In the genomic region with DNA sequence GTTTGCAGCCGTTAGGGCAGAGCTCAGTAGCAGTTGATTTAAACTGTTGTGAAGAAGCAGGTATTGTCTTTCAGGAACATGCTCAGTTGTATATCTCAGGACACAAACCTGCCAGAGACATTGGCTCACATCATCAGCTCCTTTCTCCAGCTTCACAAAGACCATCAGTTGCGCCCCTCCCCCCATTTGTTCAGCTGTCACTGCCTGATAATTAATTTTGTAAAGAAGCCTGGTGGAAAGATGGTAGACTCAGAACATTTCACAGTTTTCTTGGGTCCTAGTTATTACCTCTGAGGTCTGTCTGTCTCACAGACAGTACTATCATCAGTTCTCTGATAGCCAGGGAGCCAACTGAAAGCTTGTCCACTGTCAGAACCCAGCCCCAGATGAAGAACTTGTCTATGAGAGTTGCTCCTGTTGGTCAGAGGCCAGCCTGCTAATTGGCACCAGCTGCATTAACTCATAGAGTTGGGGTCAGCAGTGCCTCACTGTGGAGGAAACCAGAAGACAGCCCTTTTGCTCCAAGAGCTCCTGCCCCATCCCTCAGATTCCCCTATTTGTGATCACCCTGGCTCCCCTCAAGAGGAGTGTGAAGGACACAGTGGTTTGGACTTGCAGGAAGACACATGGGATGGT, we compare ENCODE assay signal across 12 mouse cellular contexts.
DNase-seq lines count a peak whose midpoint lies in the region; ATAC-seq and TF ChIP-seq lines count a peak whose summit lies in the region.
"Had no signal": no experiment of that assay in that cellular context is flagged by ENCODE, and none has a peak within 500 bp of the region (broad histone marks: within the 10 kb centered on the region; RNA-seq: fewer than 3 reads in every experiment).

No protein-coding gene starts in this region.

- peak; percentile 37 for DNase-seq in gastrocnemius, adult 2 months
- DNase-seq in gastrocnemius, postnatal 36 days, result no peak
- peak; percentile 26 to 45 for DNase-seq in lung, postnatal 4 days
- no peak for DNase-seq in lung, adult 18-20 months
- no peak for DNase-seq in urinary bladder, postnatal 25 days (ENCODE audit: low spot score)
- DNase-seq in thymus, postnatal 14 days, result no peak
- DNase-seq: layer of hippocampus, postnatal 36 days had no signal

- H3K27me3 ChIP-seq in forebrain, embryonic 16.5 days (replicated peaks; ENCODE audit: control insufficient read depth, insufficient read depth, low read length), result no peaks in the 10 kb centered on the region
- H3K27me3 ChIP-seq: embryonic facial prominence, embryonic 13.5 days; lung, embryonic 15.5 days; neural tube, embryonic 12.5 days had no signal

- ATAC-seq in forebrain, embryonic 16.5 days, result peak; percentile 22
- peak; percentile 37 for ATAC-seq in megakaryocyte-erythroid progenitor cell, adult 5-6 weeks (replicated peaks; ENCODE audit: low FRiP score, low TSS enrichment, poor library complexity, severe bottlenecking)

- no peak overlapping the region for H3K4me3 ChIP-seq in gastrocnemius, adult 2 months
- H3K4me3 ChIP-seq in forebrain, embryonic 16.5 days (replicated peaks; ENCODE audit: low read length), result no peak overlapping the region
- H3K4me3 ChIP-seq: embryonic facial prominence, embryonic 13.5 days; lung, embryonic 15.5 days; neural tube, embryonic 12.5 days had no signal

- no peaks in the 10 kb centered on the region for H3K9me3 ChIP-seq in forebrain, embryonic 16.5 days (ENCODE audit: control insufficient read depth, low read length)
- H3K9me3 ChIP-seq: embryonic facial prominence, embryonic 13.5 days; lung, embryonic 15.5 days; neural tube, embryonic 12.5 days had no signal

- H3K9ac ChIP-seq in forebrain, embryonic 16.5 days (replicated peaks; ENCODE audit: low read depth, low read length), result no peak overlapping the region
- H3K9ac ChIP-seq: embryonic facial prominence, embryonic 13.5 days; lung, embryonic 15.5 days; neural tube, embryonic 12.5 days had no signal

- peaks cover 33% of the 10 kb centered on the region for H3K4me1 ChIP-seq in forebrain, embryonic 16.5 days (replicated peaks; ENCODE audit: control insufficient read depth, insufficient read depth, low read length)

- WGBS in forebrain, embryonic 16.5 days, result 42% methylated on average over 2 of the region's 2 CpGs

- H3K27ac ChIP-seq in gastrocnemius, adult 2 months, result no peak overlapping the region
- peak overlapping the region; percentile 8; the same call in 1 of the 2 replicates for H3K27ac ChIP-seq in forebrain, embryonic 16.5 days (ENCODE audit: low read length)
- H3K27ac ChIP-seq: lung, embryonic 15.5 days; neural tube, embryonic 12.5 days had no signal

- no peak overlapping the region for H3K4me2 ChIP-seq in forebrain, embryonic 16.5 days (ENCODE audit: low read length)
- H3K4me2 ChIP-seq: embryonic facial prominence, embryonic 13.5 days; lung, embryonic 15.5 days; neural tube, embryonic 12.5 days had no signal

- TF ChIP-seq CTCF in gastrocnemius, adult 2 months (IDR thresholded peaks at IDR 0.05), result no peak

- H3K36me3 ChIP-seq in forebrain, embryonic 16.5 days (ENCODE audit: control insufficient read depth, insufficient read depth), result peaks cover 3% of the 10 kb centered on the region

- intact Hi-C loops in gastrocnemius, adult 2 months (cut with DNase I), result no loop called here
- intact Hi-C loops in gastrocnemius, postnatal 36 days (cut with DNase I), result loop anchor here (10.0 kb wide), 1 partner anchor 65 kb away; the partner anchor contains the start of gene Map4k4

Comparison
In these comparisons a context has a peak if more than half of its experiments do, and no peak if none do; other contexts are left out.
1. DNase-seq: peak in gastrocnemius, adult 2 months (single experiment) and lung, postnatal 4 days (2 of 2); none in gastrocnemius, postnatal 36 days (0 of 2), lung, adult 18-20 months (0 of 2), urinary bladder, postnatal 25 days (single experiment) and thymus, postnatal 14 days (single experiment).